Mouse (Mus musculus) embryo, embryonic 9.5 days (tissue): Measurements from ENCODE around the gene Vars.
A peak's percentile ranks its signal among the peaks of the same experiment; 100 is the strongest.
"Not testable (repeated sequence)": the region's sequence is repeated elsewhere in the genome, so short reads cannot be mapped to it uniquely, and the experiment has no call there.

ENCODE experiments used
- DNase-seq: peaks from one replicate; pipeline ENCODE4 v3.0.0-alpha.2; 2017; ENCODE audit errors: extremely low spot score

Vars gene

GRCm38 (mm10) chr17:35024261-35024660 lies 23.5 kb downstream of the Vars start:
- no peak for DNase-seq

DNA sequence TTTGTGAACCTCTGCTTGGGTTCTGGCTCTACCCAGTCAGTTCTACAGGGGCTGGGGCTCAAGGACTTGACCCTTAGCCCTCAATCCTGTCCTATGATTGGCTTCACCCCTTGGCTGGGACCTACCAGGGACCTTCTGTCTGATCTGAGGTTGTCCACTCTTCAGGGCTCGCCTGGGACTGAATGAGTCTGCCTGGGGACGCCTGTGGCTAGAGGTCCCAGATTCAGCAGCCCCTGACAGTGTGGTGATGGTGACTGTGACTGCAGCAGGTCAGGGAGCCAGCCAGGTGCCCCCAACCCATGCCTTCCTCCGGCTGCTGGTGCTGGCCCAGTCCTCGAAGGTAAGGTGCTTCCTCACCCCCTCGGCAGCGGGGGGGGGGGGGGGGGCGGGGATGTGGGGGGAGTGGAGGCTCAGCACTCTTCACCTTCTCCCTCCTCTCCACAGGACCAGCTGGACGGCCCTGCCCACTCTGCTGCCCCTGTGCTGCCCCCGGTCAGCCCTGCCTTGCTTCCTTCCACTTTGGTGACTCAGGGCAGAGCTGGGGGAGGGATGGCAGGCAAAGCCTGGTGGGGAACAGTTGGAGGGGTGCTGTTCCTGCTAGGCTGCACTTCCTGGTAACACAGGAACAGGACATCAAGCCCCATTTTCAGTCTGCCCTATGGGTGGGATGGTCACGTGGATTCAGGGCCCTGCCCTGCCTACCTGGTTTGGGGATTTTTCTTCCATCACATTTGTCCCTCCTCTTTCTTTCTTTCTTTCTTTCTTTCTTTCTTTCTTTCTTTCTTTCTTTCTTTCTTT lies 24.1 kb downstream of the Vars start:
- no peak for DNase-seq

- DNase-seq, result no peak
Measured at GRCm38 (mm10) chr17:35026206-35026605, 25.4 kb downstream of the Vars start.

GRCm38 (mm10) chr17:35027277-35028068 lies 26.7 kb downstream of the Vars start, which contains the start of gene Sapcd1:
Sapcd1 (minus strand) TSS chr17:35028016.
- DNase-seq, result no peak

DNA sequence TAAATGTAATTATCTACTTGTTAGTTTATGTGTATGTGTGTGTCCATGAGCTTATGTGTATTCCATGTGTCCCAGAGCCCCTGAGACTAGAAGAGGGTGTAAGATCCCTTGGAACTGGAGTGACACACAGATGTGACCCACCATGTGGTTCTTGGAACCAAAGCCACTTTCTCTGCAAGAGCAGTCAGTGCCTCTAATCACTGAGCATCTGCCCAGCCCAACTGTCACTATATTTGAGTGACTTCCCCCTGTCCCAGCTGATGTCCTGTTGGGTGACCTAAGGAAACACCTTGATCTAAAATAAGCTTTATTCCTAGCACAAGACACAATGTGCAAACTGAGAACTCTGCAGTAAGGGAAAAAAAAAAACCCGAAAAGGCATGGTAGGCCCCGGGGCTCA lies 27.5 kb downstream of the Vars start:
- DNase-seq, result no peak

GRCm38 (mm10) chr17:35029691-35030532 lies 29.1 kb downstream of the Vars start:
- DNase-seq, result no peak

DNA sequence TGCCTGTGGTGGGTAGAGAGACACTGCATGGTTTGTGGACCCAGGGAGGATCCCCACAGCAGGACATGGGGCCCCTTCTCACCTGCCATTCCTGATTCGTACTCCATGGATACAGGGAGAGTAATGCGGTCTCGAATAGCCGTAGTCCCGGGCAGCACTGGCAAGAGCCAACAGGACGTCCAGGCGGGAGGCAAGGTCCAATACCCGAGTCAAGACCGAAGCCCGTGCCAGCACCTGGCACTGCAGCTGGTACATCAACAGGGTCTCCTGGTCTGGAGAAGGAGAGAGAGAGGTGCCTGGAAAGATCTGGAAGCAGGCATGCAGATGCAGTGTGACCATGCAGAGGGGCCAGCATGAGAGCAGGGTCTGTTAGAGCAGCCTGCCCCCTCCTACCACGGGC lies 30.5 kb downstream of the Vars start:
- DNase-seq, result no peak

GRCm38 (mm10) chr17:35031880-35032279 lies 31.1 kb downstream of the Vars start:
- no peak for DNase-seq

DNA sequence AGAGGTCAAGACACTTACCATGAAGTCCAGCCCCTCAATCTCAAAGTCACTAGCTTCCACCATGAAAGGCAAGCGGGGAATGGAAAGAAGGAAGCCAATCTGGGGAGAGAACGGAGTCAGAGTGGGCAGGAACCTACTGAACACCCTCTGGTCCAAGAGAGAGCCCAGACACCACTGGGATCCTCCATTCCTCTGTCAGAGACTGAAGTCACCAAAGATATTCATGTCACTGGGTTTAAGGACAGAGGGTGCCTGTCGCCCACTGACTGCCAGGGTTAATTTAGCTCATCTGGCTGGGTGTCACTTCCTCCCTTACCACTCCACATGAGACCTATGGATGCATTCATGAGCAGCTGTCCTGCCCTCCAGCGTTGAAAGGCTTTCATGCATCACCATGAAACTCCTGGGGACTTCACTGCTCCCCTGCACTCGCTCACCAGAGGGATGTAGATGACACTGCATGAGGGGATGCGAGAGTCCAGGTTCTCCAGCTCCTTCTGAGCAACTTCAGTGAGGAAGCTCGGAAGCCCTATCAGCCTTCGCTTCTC lies 31.6 kb downstream of the Vars start:
- no peak for DNase-seq

DNA sequence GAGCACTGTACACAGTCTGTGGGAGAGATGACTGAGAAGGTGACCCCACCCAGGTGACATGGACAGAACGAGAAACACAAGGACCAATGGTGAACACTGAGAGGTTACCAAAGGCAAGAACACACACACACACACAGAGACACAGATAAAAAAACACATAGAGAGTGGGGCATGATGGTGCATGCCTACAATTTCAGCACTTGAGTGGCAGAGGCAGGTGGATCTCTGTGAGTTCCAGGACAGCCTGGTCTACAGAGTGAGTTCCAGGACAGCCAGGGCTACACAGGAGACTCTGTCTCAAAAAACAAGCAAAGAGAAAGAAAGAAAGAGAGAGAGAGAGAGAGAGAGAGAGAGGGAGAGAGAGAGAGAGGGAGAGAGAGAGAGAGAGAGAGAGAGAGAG lies 32.9 kb downstream of the Vars start:
- not testable (repeated sequence) for DNase-seq

DNA sequence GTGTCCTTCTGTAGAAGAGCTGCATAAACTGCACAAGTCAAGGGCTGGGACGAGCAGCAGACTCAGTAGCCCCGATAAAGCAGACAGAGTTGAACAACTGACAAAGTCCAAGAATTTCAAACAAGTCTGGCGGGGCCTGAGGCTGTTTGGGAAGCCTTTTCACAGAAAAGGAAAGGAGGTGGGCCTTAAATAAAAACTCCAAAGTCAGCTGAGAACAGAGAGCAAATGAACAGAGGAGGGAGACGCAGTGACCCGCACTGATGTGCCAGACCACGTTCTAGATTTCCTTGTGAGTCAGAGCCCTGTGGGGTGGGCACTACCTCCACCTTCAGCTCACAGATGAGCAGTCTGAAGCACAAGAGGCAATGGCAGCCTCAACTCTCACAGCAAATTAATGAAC lies 34.1 kb downstream of the Vars start:
- no peak for DNase-seq

DNA sequence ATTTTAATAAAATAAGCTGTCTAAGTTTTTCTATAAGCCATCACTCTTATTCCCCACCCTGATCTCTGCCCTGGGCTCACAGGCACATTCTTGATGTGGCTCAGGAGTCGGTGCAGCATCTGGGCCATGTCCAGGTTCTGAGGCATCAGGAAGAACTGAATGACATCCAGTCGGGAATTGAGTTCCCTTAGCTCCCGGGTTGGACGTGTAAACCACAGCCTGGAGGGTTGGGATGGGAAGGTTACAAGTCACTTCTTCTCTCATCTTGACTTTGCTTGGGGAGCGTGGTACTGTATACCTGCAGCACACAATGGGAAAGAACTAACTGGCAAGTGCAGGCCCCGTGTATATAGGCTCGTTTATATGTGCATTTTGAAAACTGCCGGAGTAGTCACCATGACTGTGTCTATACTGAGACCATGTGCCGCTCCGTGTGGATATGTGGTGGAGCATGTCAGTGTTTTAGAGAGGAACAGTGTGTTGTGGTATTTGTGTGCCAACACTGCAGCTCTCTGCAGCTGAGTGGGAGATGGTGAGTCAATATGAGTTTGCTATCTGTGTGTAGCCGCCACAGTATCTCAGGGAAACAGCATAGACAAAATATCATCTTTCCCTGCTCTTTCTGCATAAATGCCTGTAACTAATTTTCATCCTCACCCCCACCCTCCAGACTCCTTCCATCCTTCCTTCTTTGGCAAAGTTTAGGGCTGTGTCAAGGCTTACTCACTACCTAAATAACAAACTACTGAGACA lies 38.5 kb downstream of the Vars start:
- DNase-seq, result no peak

GRCm38 (mm10) chr17:35043794-35044193 lies 43.0 kb downstream of the Vars start:
- no peak for DNase-seq

GRCm38 (mm10) chr17:35044904-35045806 lies 44.4 kb downstream of the Vars start:
- DNase-seq, result no peak

DNA sequence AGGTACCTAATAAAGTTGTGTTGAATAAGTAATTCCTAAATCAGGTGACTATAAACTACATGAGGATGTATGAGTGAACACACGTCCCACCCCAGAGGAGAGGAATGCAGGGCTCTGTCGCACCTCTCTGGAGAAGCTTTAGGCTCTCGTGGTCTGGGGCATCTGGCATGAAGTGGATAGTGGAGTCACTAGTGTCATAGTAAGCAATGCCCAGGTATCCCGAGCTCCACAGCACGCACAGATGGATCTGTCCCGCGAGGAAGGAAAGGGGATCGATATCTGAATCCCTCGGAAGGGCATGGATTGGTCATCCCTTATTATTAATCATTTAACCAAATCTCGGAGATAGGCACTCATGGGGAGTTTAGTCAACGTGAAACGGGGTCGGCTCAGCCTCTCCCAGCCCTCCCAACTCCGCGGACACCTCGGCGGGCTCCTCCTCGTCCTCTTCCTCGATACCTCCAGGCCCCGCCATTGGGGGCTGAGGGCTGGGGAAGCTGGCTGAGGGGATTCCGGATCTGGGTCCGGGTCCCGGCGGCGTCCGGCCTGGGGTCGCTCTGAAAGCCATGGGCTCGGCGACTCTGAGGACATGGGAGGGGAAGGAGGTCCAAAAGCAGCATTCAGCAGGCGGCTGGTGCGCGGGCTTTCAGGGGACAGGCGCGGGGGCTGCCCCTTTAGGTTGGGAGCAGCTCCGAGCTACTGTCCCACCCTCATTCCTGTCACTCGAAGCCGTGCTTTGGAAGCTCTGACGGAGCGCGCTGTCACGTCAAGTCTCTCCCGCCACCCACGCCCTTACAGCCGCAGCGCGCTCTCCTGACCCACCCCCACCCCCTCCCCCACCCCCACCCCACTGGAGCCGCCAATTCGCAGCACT lies 45.3 kb downstream of the Vars start:
- DNase-seq, result no peak

GRCm38 (mm10) chr17:35046681-35047455 lies 46.1 kb downstream of the Vars start, which contains the start of gene Msh5:
Msh5 (minus strand) TSS chr17:35046745.
- peak; percentile 99 for DNase-seq

DNA sequence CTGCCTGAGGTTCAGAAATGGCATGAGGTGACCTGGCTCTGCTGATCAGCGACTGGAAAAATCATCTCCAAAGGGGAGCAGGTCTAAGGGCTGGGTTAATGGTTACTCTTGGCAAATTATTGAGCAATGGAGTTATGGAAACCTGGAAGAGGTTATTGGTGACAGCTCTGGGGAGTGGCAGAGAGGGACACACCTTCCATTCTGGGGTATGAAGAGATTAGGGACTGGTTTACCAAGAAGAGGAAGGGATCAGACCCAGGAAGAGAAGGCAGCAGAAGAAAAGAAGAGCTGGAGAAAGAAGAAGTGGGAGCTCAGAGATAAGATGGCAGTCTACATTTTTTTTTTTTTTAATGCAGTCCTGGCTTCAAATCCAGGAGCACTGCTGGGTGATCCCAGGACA lies 46.9 kb downstream of the Vars start:
- DNase-seq, result no peak
